Mouse (Mus musculus) liver, postnatal 0 days (tissue): ENCODE measurements around the gene Evpl.

ENCODE experiments used
- CTCF ChIP-seq: sonication (generic); IDR thresholded peaks from 2 replicates; pipeline ENCODE4 v1.5.1; 2016; ENCODE audit warnings: antibody characterized with exemption, low read depth
- EP300 ChIP-seq: IDR thresholded peaks from 2 replicates; pipeline ENCODE4 v1.6.1; 2016; ENCODE audit warnings: antibody characterized with exemption, low read depth, mild to moderate bottlenecking

DNA sequence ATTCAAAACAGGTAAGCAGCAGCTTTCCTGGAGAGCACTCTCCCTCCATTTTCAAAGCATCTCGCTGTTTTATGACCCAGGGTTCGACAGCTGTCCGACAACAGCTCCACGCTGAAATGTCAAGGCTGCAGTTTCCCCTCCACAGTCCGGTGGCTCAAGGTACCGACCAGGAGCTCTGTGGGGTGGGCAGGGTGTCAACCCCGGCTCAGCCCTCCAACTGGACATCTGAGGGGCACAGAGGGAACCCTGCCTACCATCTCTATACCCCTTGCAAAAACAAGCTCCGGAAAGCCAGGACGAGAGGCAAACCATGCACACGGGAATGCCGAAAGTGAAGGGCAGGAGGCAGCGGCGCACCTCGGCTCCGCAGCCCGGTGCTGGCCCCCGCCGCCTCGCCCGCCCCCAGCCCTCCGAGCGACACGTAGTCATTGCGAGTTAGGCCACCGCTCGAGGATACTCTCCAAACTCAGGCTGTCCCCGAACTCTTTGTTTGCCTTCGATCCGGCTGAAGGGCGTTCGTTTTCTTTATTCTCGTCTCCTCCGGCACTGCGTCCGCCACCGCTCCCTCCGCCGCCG, 35.7 kb upstream of the Evpl start:
- TF ChIP-seq CTCF (no peak), EP300 (no peak)
